Mouse (Mus musculus) bone marrow macrophage, adult 2 months (primary cell): ENCODE measurements around the gene Cfap36. TPM values are rescaled to one million over a fixed set of nuclear protein-coding genes. Genes with fewer than 3 reads are reported as not detected.

Source experiments
- H3K27ac ChIP-seq: 2 replicates; pipeline ENCODE4 v1.5.1; 2012; ENCODE audit warnings: low read depth, low read length; ENCODE audit not compliant: insufficient read depth
- H3K4me1 ChIP-seq: 2 replicates; pipeline ENCODE4 v1.6.1; 2012; ENCODE audit warnings: low read length; ENCODE audit not compliant: control insufficient read depth, insufficient read depth
- H3K4me3 ChIP-seq: 2 replicates; pipeline ENCODE4 v1.5.1; 2012; ENCODE audit warnings: mild to moderate bottlenecking, low read length, moderate library complexity; ENCODE audit not compliant: insufficient read depth
- CTCF ChIP-seq: IDR thresholded peaks from 2 replicates; pipeline ENCODE4 v1.5.1; 2012; ENCODE audit warnings: low read depth, mild to moderate bottlenecking, low read length, moderate library complexity
- POLR2A ChIP-seq: IDR thresholded peaks from 2 replicates; pipeline ENCODE4 v1.6.1; 2012; ENCODE audit warnings: mild to moderate bottlenecking, low read depth, low read length, borderline replicate concordance
- polyA plus RNA-seq: library from polyadenylated mRNA; stranded (reverse); fragments of >200 nt; gene quantifications from 2 replicates; pipeline ENCODE4 v1.2.4, GENCODE M21; 2012; ENCODE audit not compliant: missing spikeins, insufficient read depth, insufficient read length

The Cfap36 gene
- polyA plus RNA-seq, 1 experiment: 23.6 TPM

- Histone ChIP-seq H3K4me1 (no peaks in the 10 kb centered on the region), H3K4me3 (no peak overlapping the region), H3K27ac (no peak overlapping the region)
- no peak for TF ChIP-seq CTCF
- no peak for TF ChIP-seq POLR2A
Observed at GRCm38 (mm10) chr11:29181751-29182150, 65.5 kb downstream of the Cfap36 start.

DNA sequence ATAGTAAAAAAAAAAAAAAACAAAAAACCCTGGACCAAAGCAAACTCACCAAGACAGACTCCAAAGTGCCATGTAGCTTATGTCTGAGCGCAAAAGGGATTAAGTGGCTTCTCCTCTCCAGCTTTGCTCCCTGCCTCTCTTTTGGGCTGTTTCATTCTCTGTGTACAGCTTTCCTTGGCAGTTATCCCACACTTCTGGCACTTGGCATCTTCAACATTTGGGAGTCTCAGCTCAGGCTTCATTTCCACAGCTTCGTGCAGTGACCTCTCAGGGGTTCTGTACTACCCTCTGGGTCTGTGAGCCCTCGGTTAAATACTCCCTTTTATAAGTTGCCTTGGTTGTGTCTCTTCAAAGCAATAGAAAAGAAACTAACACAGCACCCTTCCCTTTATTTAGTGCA lies 66.6 kb downstream of the Cfap36 start:
- no peak overlapping the region for H3K27ac ChIP-seq
- H3K4me1 ChIP-seq: no peaks in the 10 kb centered on the region
- H3K4me3 ChIP-seq: no peak overlapping the region
- TF ChIP-seq CTCF: no peak
- no peak for TF ChIP-seq POLR2A

GRCm38 (mm10) chr11:29179319-29179718 lies 67.9 kb downstream of the Cfap36 start:
- no peak overlapping the region for H3K27ac ChIP-seq
- no peaks in the 10 kb centered on the region for H3K4me1 ChIP-seq
- TF ChIP-seq CTCF: no peak
- TF ChIP-seq POLR2A: no peak

DNA sequence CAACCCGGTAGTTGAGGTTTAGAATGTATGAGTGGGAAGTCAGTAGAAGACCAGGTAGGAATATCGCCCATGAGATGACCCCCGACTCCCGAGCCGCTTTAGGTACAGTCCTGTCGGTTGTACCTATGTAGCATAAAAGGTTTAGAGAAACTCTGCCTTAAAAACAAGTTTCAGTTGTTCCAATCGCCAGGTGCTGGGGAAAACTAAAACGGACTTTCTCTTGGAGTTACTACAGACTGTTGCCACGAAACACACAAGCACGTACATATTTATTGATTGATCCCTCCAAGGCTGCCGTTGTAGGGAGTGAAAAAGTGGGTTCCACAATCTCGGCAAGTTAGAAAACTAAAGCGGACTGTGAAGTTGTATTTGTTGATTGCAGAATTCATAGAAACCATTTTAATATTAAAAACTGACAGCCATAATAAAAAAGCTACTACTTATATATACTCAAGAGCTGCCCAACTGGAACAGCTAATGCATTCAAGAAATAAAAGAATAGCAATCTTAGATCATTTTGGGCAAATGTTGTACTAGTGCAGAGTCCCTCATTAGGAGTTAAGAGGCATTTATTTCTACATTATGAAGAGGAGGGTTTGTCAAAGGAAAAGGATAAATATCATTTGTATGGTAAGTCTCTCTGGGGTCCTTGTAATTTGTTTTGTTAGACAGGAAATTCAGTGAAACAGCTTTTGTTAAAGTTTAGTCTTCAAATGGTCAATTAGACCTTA lies 73.3 kb downstream of the Cfap36 start:
- Histone ChIP-seq H3K4me1 (peaks cover 7% of the 10 kb centered on the region), H3K4me3 (peak overlapping the region; percentile 85), H3K27ac (no peak overlapping the region; the same call in 1 of the 2 replicates)
- TF ChIP-seq POLR2A (no peak), CTCF (no peak)

More at GRCm38 (mm10) chr11:29179319-29179718, 67.9 kb downstream of the Cfap36 start:
- no peak overlapping the region for H3K4me3 ChIP-seq

DNA sequence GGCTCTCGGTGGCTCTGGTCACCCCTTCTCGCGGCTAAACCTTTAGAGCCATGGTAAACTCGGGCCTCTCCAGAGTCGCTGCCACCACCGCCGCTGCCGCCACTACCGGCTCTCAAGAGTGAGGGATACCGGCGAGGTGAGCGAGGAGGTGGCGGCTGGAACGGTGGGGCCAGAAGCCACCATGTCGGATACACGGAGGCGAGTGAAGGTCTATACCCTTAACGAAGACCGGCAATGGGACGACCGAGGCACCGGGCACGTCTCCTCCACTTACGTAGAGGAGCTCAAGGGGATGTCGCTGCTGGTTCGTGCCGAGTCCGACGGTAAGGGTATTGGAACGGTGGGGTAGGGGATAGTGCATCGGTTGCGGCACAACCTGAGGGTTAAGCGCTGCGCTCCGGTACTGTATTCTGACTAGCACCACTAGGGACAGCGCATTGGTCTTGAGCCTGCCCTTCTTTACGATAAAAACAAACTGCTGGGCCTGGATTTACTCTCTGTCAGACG lies 74.0 kb downstream of the Cfap36 start:
- no peak for TF ChIP-seq CTCF
- no peak for TF ChIP-seq POLR2A
- Histone ChIP-seq H3K4me3 (peak overlapping the region; percentile 85), H3K27ac (peak overlapping the region; percentile 92), H3K4me1 (peaks cover 7% of the 10 kb centered on the region)

DNA sequence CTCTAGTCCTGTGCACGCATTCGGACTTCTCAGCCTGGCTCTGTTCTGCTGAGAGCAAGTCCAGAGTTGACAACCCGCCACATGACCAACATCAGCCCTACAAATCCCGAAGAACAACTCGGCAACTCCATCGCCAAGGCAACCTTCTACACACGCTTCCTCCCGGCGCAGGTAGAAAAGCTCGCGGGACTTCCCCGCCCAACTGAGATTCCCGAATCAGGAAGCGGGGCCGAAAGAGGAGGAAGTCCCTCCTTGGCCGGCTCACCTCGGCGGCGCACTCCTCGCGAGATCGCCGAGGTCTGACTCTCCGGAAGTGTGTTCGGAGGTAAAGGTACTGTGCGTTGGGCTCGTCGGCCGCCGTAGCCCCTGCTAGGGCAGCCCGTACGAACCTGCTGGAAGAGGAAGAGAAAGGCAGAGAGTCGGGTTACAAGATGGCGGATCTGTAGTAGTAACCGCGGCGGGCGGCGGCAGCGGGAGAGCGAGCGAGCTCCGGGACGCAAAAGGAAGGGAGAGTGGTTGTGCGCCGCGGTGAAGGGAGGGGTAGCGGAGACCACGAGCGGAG lies 74.6 kb downstream of the Cfap36 start, which contains the start of gene Ppp4r3b:
TSS of gene Ppp4r3b (plus strand) at position 328 of the 562 bp plus-strand sequence.
- TF ChIP-seq CTCF (no peak), POLR2A (no peak)
- peaks cover 7% of the 10 kb centered on the region for H3K4me1 ChIP-seq
- H3K4me3 ChIP-seq: peak within 1 kb of the TSS; percentile 85
- H3K27ac ChIP-seq: peak within 1 kb of the TSS; percentile 92

- Histone ChIP-seq H3K4me3 (peak overlapping the region; percentile 85), H3K27ac (peak overlapping the region; percentile 46), H3K4me1 (peaks cover 7% of the 10 kb centered on the region)
- TF ChIP-seq CTCF (no peak), POLR2A (no peak)
Observed at GRCm38 (mm10) chr11:29171959-29172391, 75.2 kb downstream of the Cfap36 start.

Other genes starting within 250 kb of the Cfap36 start
- 22.5 and 24.9 TPM in 2 replicates for gene Pnpt1, start 116.7 kb downstream of the Cfap36 start, polyA plus RNA-seq
- 42.5 and 49.7 TPM in 2 replicates for gene Ppp4r3b, start 74.5 kb downstream of the Cfap36 start, polyA plus RNA-seq
- 21.8 and 23.5 TPM in 2 replicates for gene Ccdc88a, start 126.2 kb upstream of the Cfap36 start, polyA plus RNA-seq